Mouse (Mus musculus) megakaryocyte, embryonic 14.5 days (primary cell): ENCODE results near the gene Gdpd3.

Source experiments
- FLI1 ChIP-seq: IDR thresholded peaks from 2 replicates; pipeline ENCODE4 v1.6.1; 2012; ENCODE audit warnings: low read length, inconsistent platforms, mixed read lengths
- GATA1 ChIP-seq: IDR thresholded peaks from 3 replicates; pipeline ENCODE4 v1.6.1; 2012; ENCODE audit warnings: mixed read lengths, low read length, inconsistent platforms, borderline replicate concordance

GRCm38 (mm10) chr7:126816494-126816893, 50.4 kb downstream of the Gdpd3 start:
- TF ChIP-seq GATA1 (no peak), FLI1 (no peak)
